Mouse (Mus musculus): Measurements from ENCODE around the gene Bhlhe41. TPM values are rescaled to one million over a fixed set of nuclear protein-coding genes. Genes with fewer than 3 reads are reported as not detected.

Bhlhe41 gene
- polyA plus RNA-seq (2014; fragmentation: Nextera tagmentation; extraction: Ambion mirVana) = 5.9 and 6.4 TPM in 2 replicates

DNA sequence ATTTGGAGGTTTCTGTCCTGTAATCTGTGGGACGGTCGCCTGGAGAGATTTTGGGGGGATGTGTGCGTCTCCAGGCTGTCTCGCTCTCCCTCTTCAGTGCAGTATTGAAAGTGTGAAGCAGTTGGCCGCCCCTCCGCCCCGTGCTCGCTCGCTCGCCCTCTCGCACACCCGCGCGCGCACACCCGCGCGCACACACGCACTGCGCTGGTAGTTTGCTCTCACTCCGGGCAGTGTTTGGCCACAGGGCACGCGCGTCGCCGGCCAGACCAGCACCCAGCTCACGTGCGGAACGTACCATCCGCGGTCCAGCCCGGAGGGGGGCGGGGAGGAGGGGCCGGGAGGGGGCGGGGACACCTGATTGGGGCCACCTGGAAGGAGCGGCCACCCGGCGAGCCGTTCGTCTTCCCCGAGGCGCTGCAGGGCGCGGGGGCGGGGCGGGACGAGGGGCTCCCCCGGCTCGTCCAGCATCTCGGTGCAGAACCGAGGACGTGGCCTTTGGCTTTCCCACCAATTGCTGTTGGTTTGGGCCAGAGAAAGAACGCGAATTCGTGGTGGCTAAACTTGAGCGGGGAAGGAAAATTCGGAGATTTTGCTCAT, at the start of gene Bhlhe41:
Gene Bhlhe41 (minus strand): TSS at position 270 of the 597 bp plus-strand sequence.
- H3K4me2 ChIP-seq (ENCODE audit: low read length) = peak within 1 kb of the TSS; percentile 100
- H3K27ac ChIP-seq (replicated peaks; ENCODE audit: low read depth, low read length) = peak within 1 kb of the TSS; percentile 61
- DNase-seq = peak; percentile 86
- peak within 1 kb of the TSS; percentile 61 for H3K4me3 ChIP-seq (replicated peaks; ENCODE audit: low read depth, low read length)
- peaks cover 18% of the 10 kb centered on the region for H3K4me1 ChIP-seq (ENCODE audit: control insufficient read depth, insufficient read depth, low read length)
- H3K9me3 ChIP-seq (ENCODE audit: control insufficient read depth, low read length) = no peaks in the 10 kb centered on the region
- under 1% methylated on average over 54 of the region's 57 CpGs for whole genome bisulfite sequencing
- peak within 1 kb of the TSS; percentile 60 for H3K9ac ChIP-seq (replicated peaks; ENCODE audit: low read length)
- H3K27me3 ChIP-seq (ENCODE audit: control insufficient read depth, insufficient read depth, low read length) = peaks cover 46% of the 10 kb centered on the region
- ATAC-seq (ENCODE audit: low FRiP score, low TSS enrichment) = peak; percentile 49
- no peaks in the 10 kb centered on the region for H3K36me3 ChIP-seq (ENCODE audit: control insufficient read depth, insufficient read depth, low read length)

DNA sequence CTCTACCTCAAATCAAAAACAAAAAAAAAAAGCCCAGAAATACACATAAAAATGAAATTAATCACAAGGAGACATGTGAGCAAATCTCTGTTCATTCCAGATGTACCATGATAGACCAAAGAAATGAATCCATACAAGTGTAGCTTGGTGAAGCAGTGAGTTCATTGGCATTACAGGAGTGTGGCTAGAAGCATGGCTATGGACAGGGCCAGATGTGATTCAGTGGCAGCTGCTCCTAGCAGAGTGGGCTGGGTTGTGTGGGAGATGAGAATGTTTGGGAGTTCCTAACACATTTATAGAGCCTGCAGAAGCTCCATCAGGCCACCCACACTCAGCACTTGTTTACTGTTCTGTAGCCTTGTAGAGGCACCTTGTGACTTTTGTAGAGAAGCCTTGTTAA, 46.9 kb upstream of the Bhlhe41 start:
- Histone ChIP-seq H3K36me3 (ENCODE audit: control insufficient read depth, insufficient read depth, low read length) (no peaks in the 10 kb centered on the region), H3K4me2 (ENCODE audit: low read length) (no peak overlapping the region), H3K9ac (replicated peaks; ENCODE audit: low read length) (no peak overlapping the region), H3K27ac (replicated peaks; ENCODE audit: low read depth, low read length) (no peak overlapping the region), H3K4me3 (replicated peaks; ENCODE audit: low read depth, low read length) (no peak overlapping the region), H3K27me3 (ENCODE audit: control insufficient read depth, insufficient read depth, low read length) (no peaks in the 10 kb centered on the region), H3K9me3 (ENCODE audit: control insufficient read depth, low read length) (no peaks in the 10 kb centered on the region), H3K4me1 (ENCODE audit: control insufficient read depth, insufficient read depth, low read length) (no peaks in the 10 kb centered on the region)
- ATAC-seq (ENCODE audit: low FRiP score, low TSS enrichment) (no peak), DNase-seq (no peak)

- no peaks in the 10 kb centered on the region for H3K27me3 ChIP-seq (ENCODE audit: control insufficient read depth, insufficient read depth, low read length)
- no peaks in the 10 kb centered on the region for H3K4me1 ChIP-seq (ENCODE audit: control insufficient read depth, insufficient read depth, low read length)
- no peaks in the 10 kb centered on the region for H3K36me3 ChIP-seq (ENCODE audit: control insufficient read depth, insufficient read depth, low read length)
- no peak overlapping the region for H3K9ac ChIP-seq (replicated peaks; ENCODE audit: low read length)
- no peaks in the 10 kb centered on the region for H3K9me3 ChIP-seq (ENCODE audit: control insufficient read depth, low read length)
- ATAC-seq (ENCODE audit: low FRiP score, low TSS enrichment) = no peak
- H3K27ac ChIP-seq (replicated peaks; ENCODE audit: low read depth, low read length) = no peak overlapping the region
- H3K4me3 ChIP-seq (replicated peaks; ENCODE audit: low read depth, low read length) = no peak overlapping the region
- WGBS = 55% methylated on average over 3 of the region's 3 CpGs
- DNase-seq = no peak
- no peak overlapping the region for H3K4me2 ChIP-seq (ENCODE audit: low read length)
These were observed 45.4 kb upstream of the Bhlhe41 start for GRCm38 (mm10) chr6:145910469-145911426.

- no peak for ATAC-seq (ENCODE audit: low FRiP score, low TSS enrichment)
- Histone ChIP-seq H3K4me1 (ENCODE audit: control insufficient read depth, insufficient read depth, low read length) (no peaks in the 10 kb centered on the region), H3K9ac (replicated peaks; ENCODE audit: low read length) (no peak overlapping the region), H3K27me3 (ENCODE audit: control insufficient read depth, insufficient read depth, low read length) (no peaks in the 10 kb centered on the region), H3K9me3 (ENCODE audit: control insufficient read depth, low read length) (no peaks in the 10 kb centered on the region), H3K36me3 (ENCODE audit: control insufficient read depth, insufficient read depth, low read length) (no peaks in the 10 kb centered on the region), H3K27ac (replicated peaks; ENCODE audit: low read depth, low read length) (no peak overlapping the region), H3K4me3 (replicated peaks; ENCODE audit: low read depth, low read length) (no peak overlapping the region), H3K4me2 (ENCODE audit: low read length) (no peak overlapping the region)
- WGBS = 82% methylated on average over 4 of the region's 4 CpGs
- DNase-seq = no peak
These were observed 44.6 kb upstream of the Bhlhe41 start for GRCm38 (mm10) chr6:145909943-145910342.

DNA sequence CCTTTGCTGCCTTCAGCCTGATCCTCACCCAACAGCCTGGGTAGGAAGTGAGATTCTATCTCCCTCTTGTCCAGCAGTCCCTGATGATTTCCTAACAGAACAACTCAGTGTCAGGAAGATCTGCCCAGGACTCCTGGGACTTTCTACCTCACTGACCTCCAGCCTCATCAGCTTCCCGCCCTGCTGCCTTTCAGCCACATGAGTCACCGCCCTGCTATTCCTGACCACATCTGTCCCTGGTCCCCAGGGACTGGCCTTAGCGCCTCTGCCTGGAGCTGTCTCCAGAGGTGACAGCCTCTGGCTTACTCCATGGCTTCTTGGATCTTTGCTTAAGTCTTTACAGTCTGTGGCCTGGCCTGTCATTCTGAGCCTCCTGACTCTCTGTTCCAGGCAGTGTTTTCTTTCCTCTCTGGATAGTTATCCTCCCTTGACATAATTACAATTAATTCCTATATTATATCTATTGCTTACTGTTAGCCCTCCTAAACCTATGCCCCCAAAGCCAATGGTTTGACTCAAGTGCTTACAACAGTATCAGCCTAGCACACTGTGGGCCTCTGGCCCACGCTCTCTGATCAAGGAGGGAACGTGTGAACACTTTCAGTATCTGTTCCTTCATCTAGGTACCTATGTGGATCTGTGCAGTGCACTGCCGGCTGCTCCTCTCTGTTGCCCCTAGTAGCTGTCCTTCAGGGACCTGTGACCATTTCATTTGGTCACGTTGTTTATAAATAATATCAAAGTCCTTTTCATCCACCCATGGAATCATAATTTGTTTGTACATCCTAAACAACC, 40.9 kb upstream of the Bhlhe41 start:
- Histone ChIP-seq H3K9me3 (ENCODE audit: control insufficient read depth, low read length) (no peaks in the 10 kb centered on the region), H3K36me3 (ENCODE audit: control insufficient read depth, insufficient read depth, low read length) (no peaks in the 10 kb centered on the region), H3K4me3 (replicated peaks; ENCODE audit: low read depth, low read length) (no peak overlapping the region), H3K9ac (replicated peaks; ENCODE audit: low read length) (no peak overlapping the region), H3K27ac (replicated peaks; ENCODE audit: low read depth, low read length) (no peak overlapping the region), H3K4me1 (ENCODE audit: control insufficient read depth, insufficient read depth, low read length) (no peaks in the 10 kb centered on the region), H3K4me2 (ENCODE audit: low read length) (no peak overlapping the region), H3K27me3 (ENCODE audit: control insufficient read depth, insufficient read depth, low read length) (no peaks in the 10 kb centered on the region)
- ATAC-seq (ENCODE audit: low FRiP score, low TSS enrichment) (no peak), DNase-seq (no peak)
- WGBS = 75% methylated on average over 7 of the region's 7 CpGs

GRCm38 (mm10) chr6:145904616-145905015, 39.3 kb upstream of the Bhlhe41 start:
- no peak for DNase-seq
- no peak overlapping the region for H3K4me2 ChIP-seq (ENCODE audit: low read length)
- no peak overlapping the region for H3K9ac ChIP-seq (replicated peaks; ENCODE audit: low read length)
- 77% methylated on average over 5 of the region's 5 CpGs for WGBS
- no peaks in the 10 kb centered on the region for H3K9me3 ChIP-seq (ENCODE audit: control insufficient read depth, low read length)
- H3K27ac ChIP-seq (replicated peaks; ENCODE audit: low read depth, low read length) = no peak overlapping the region
- H3K27me3 ChIP-seq (ENCODE audit: control insufficient read depth, insufficient read depth, low read length) = no peaks in the 10 kb centered on the region
- no peak for ATAC-seq (ENCODE audit: low FRiP score, low TSS enrichment)
- no peaks in the 10 kb centered on the region for H3K36me3 ChIP-seq (ENCODE audit: control insufficient read depth, insufficient read depth, low read length)
- H3K4me1 ChIP-seq (ENCODE audit: control insufficient read depth, insufficient read depth, low read length) = no peaks in the 10 kb centered on the region
- H3K4me3 ChIP-seq (replicated peaks; ENCODE audit: low read depth, low read length) = no peak overlapping the region

GRCm38 (mm10) chr6:145904169-145904568, 38.8 kb upstream of the Bhlhe41 start:
- H3K27me3 ChIP-seq (ENCODE audit: control insufficient read depth, insufficient read depth, low read length) = no peaks in the 10 kb centered on the region
- H3K27ac ChIP-seq (replicated peaks; ENCODE audit: low read depth, low read length) = no peak overlapping the region
- 94% methylated on average over 5 of the region's 5 CpGs for WGBS
- no peak overlapping the region for H3K9ac ChIP-seq (replicated peaks; ENCODE audit: low read length)
- H3K4me1 ChIP-seq (ENCODE audit: control insufficient read depth, insufficient read depth, low read length) = no peaks in the 10 kb centered on the region
- H3K4me2 ChIP-seq (ENCODE audit: low read length) = no peak overlapping the region
- H3K9me3 ChIP-seq (ENCODE audit: control insufficient read depth, low read length) = no peaks in the 10 kb centered on the region
- H3K4me3 ChIP-seq (replicated peaks; ENCODE audit: low read depth, low read length) = no peak overlapping the region
- no peak for DNase-seq
- no peaks in the 10 kb centered on the region for H3K36me3 ChIP-seq (ENCODE audit: control insufficient read depth, insufficient read depth, low read length)
- ATAC-seq (ENCODE audit: low FRiP score, low TSS enrichment) = no peak

- H3K9me3 ChIP-seq (ENCODE audit: control insufficient read depth, low read length) = no peaks in the 10 kb centered on the region
- H3K4me3 ChIP-seq (replicated peaks; ENCODE audit: low read depth, low read length) = no peak overlapping the region
- no peak overlapping the region for H3K4me2 ChIP-seq (ENCODE audit: low read length)
- no peaks in the 10 kb centered on the region for H3K4me1 ChIP-seq (ENCODE audit: control insufficient read depth, insufficient read depth, low read length)
- no peak overlapping the region for H3K27ac ChIP-seq (replicated peaks; ENCODE audit: low read depth, low read length)
- ATAC-seq (ENCODE audit: low FRiP score, low TSS enrichment) (no peak), DNase-seq (no peak)
- H3K9ac ChIP-seq (replicated peaks; ENCODE audit: low read length) = no peak overlapping the region
- no peaks in the 10 kb centered on the region for H3K27me3 ChIP-seq (ENCODE audit: control insufficient read depth, insufficient read depth, low read length)
- WGBS = 70% methylated on average over 8 of the region's 8 CpGs
- no peaks in the 10 kb centered on the region for H3K36me3 ChIP-seq (ENCODE audit: control insufficient read depth, insufficient read depth, low read length)
These were observed 29.4 kb upstream of the Bhlhe41 start for GRCm38 (mm10) chr6:145894669-145895342.

Data from midbrain, embryonic 14.5 days (tissue).